Mouse (Mus musculus): ENCODE results near the gene Lin52. TPM values are rescaled to one million over a fixed set of nuclear protein-coding genes. Genes with fewer than 3 reads are reported as not detected.

The Lin52 gene
- polyA plus RNA-seq, 1 experiment, result 24.5 TPM

DNA sequence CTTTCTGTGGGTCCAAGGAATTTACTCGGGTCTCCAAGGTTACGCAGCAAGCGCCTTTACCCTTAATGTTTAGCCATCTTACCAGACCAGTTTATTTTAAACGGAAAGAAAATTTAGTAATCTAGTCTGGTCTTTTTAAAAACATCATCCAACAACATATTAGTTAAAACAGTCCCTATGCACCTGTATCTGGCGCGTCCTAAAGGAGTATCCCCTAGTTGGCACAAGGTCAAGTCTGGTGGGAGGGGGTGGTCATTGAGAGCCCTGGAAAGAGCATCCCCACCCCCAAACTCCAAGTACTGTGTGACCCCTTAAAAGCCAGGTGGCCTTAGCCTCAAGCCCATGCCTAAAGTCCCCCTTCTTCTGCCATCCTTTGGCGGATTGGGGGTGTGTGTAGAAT is 121.9 kb downstream of the Lin52 start:
- Histone ChIP-seq H3K36me3 (ENCODE audit: control insufficient read depth, insufficient read depth, low read length) (no peaks in the 10 kb centered on the region), H3K27ac (ENCODE audit: control insufficient read depth, insufficient read depth, low read length) (no peak overlapping the region), H3K4me3 (ENCODE audit: control insufficient read depth, insufficient read depth, low read length) (no peak overlapping the region), H3K4me1 (replicated peaks; ENCODE audit: control insufficient read depth, insufficient read depth, low read length) (peaks cover 30% of the 10 kb centered on the region), H3K27me3 (ENCODE audit: control insufficient read depth, insufficient read depth, low read length) (peaks cover 23% of the 10 kb centered on the region)
- no peak for DNase-seq
- WGBS, result 46% methylated on average over 7 of the region's 7 CpGs
- TF ChIP-seq CTCF (IDR thresholded peaks at IDR 0.05; ENCODE audit: borderline replicate concordance, control insufficient read depth, extremely low read depth, insufficient read depth, low read length, poor library complexity) (no peak), POLR2A (IDR thresholded peaks at IDR 0.05; ENCODE audit: control insufficient read depth, extremely low read depth, insufficient read depth, low read length, poor library complexity) (no peak)

DNA sequence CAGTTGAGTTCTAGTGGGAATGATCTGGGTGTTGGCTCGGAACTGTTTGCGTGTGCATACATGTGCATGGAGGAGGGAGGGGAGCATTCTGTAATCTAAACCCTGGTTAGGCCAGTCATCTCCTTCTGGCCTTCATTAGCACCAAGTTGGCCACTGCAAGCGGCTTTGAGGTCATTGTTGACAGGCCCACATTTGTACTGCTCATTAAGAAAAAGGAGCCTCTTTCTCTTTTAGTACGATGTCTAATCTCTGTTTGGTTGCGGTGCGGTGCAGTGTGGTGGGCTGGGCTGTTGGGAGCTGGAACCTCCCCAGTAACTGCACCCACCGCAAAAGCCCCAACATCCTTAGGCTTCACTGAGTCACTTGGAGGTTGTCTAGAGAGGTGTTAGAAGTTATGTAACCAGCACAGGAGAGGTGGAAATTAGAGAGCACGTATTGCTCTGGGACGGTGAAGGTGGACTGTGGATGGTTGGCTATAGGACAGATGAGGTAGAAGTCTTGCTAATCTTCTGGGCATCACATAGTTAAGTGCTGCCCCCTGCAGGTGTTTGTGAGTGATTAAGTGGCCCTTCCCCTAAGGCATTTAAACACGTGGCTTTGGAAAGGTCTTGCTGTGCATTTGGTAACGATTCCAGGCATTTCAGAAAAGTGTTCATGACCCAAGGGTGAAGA is 126.7 kb downstream of the Lin52 start:
- TF ChIP-seq CTCF (IDR thresholded peaks at IDR 0.05; ENCODE audit: borderline replicate concordance, control insufficient read depth, extremely low read depth, insufficient read depth, low read length, poor library complexity) (no peak), POLR2A (IDR thresholded peaks at IDR 0.05; ENCODE audit: control insufficient read depth, extremely low read depth, insufficient read depth, low read length, poor library complexity) (no peak)
- H3K27me3 ChIP-seq (ENCODE audit: control insufficient read depth, insufficient read depth, low read length), result no peaks in the 10 kb centered on the region; the same call in 1 of the 2 replicates
- peaks cover 7% of the 10 kb centered on the region for H3K4me1 ChIP-seq (replicated peaks; ENCODE audit: control insufficient read depth, insufficient read depth, low read length)
- no peak overlapping the region for H3K4me3 ChIP-seq (ENCODE audit: control insufficient read depth, insufficient read depth, low read length)
- H3K27ac ChIP-seq (ENCODE audit: control insufficient read depth, insufficient read depth, low read length), result no peak overlapping the region
- H3K36me3 ChIP-seq (ENCODE audit: control insufficient read depth, insufficient read depth, low read length), result no peaks in the 10 kb centered on the region
- 77% methylated on average over 11 of the region's 11 CpGs for WGBS
- DNase-seq, result no peak

DNA sequence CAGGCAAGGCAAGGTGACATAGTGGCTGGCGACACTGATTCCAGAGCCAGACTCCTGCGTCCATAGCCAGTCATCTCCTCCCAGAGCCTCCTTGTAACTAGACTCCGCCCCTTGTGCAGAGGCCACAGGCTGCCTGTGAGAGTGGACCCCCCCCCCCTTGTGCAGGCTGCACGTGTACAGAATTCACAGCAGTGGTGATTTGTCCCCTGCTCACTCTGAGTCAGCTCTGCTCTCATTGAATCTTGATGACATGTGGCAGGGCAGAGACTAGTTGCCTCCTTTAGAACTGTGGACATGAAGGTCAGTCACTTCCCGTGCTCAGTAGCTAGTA is 127.2 kb downstream of the Lin52 start:
- no peak overlapping the region for H3K4me3 ChIP-seq (ENCODE audit: control insufficient read depth, insufficient read depth, low read length)
- H3K27me3 ChIP-seq (ENCODE audit: control insufficient read depth, insufficient read depth, low read length), result no peaks in the 10 kb centered on the region; the same call in 1 of the 2 replicates

GRCm38 (mm10) chr12:84581285-84581684 is 130.1 kb downstream of the Lin52 start:
- Histone ChIP-seq H3K27me3 (ENCODE audit: control insufficient read depth, insufficient read depth, low read length) (no peaks in the 10 kb centered on the region; the same call in 1 of the 2 replicates), H3K36me3 (ENCODE audit: control insufficient read depth, insufficient read depth, low read length) (no peaks in the 10 kb centered on the region), H3K4me1 (replicated peaks; ENCODE audit: control insufficient read depth, insufficient read depth, low read length) (no peaks in the 10 kb centered on the region), H3K27ac (ENCODE audit: control insufficient read depth, insufficient read depth, low read length) (no peak overlapping the region), H3K4me3 (ENCODE audit: control insufficient read depth, insufficient read depth, low read length) (no peak overlapping the region)
- TF ChIP-seq CTCF (IDR thresholded peaks at IDR 0.05; ENCODE audit: borderline replicate concordance, control insufficient read depth, extremely low read depth, insufficient read depth, low read length, poor library complexity), result no peak
- TF ChIP-seq POLR2A (IDR thresholded peaks at IDR 0.05; ENCODE audit: control insufficient read depth, extremely low read depth, insufficient read depth, low read length, poor library complexity), result no peak
- 94% methylated on average over 2 of the region's 2 CpGs for WGBS
- no peak for DNase-seq

More for the DNA sequence above, 127.2 kb downstream of the Lin52 start:
- Histone ChIP-seq H3K4me1 (replicated peaks; ENCODE audit: control insufficient read depth, insufficient read depth, low read length) (peaks cover 5% of the 10 kb centered on the region), H3K27ac (ENCODE audit: control insufficient read depth, insufficient read depth, low read length) (no peak overlapping the region), H3K36me3 (ENCODE audit: control insufficient read depth, insufficient read depth, low read length) (no peaks in the 10 kb centered on the region)
- no peak for DNase-seq
- no peak for TF ChIP-seq POLR2A (IDR thresholded peaks at IDR 0.05; ENCODE audit: control insufficient read depth, extremely low read depth, insufficient read depth, low read length, poor library complexity)
- TF ChIP-seq CTCF (IDR thresholded peaks at IDR 0.05; ENCODE audit: borderline replicate concordance, control insufficient read depth, extremely low read depth, insufficient read depth, low read length, poor library complexity), result no peak
- WGBS, result 62% methylated on average over 5 of the region's 5 CpGs

DNA sequence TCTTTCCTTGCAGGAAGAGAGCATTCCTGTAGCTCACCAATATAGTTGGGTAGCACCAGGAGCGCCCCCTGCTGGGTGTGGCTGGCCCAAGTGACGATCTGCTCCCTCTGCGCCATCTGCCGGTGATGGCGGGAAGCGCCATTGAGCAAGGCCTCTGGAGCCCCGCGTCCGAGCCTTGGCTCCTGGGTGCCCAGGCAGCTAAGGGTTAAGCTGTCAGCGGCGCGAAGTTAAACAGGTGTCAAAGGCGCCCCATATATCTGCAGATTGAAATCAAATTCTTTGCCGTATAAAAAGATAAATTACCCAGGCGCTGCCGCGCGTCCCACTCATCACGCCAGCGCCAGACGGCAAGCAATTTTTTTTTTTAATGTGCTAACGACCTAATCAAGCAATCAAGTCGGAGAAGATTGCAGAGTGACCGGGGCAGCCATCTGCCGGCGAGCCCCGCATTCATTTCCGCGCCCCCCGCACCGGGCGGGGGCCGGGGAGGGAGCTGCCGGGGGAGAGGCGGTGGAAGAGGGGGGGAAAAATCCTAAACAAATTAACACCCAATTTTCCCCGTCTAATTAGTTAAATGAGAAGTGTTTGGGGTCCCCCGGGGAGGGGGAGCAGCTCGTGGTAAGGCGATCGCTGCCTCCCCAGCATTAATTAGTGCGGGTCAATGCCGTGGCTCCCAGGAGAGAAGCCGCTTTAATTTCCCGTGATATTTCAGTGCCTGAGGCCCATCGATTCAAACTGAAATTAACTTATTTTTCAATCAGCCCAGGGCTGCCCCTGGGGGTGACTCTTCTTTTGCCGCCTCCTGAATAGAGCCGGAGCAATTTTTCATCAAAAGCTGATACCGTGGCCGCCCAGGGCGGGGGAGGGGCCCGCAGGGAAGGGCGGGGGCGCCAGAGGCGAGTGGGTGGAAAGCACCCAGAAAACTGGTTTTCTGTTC is 138.9 kb downstream of the Lin52 start:
- 2% methylated on average over 54 of the region's 54 CpGs for WGBS

More for the DNA sequence above, 138.9 kb downstream of the Lin52 start:
- Histone ChIP-seq H3K4me3 (ENCODE audit: control insufficient read depth, insufficient read depth, low read length) (peak overlapping the region; percentile 18), H3K36me3 (ENCODE audit: control insufficient read depth, insufficient read depth, low read length) (no peaks in the 10 kb centered on the region), H3K27ac (ENCODE audit: control insufficient read depth, insufficient read depth, low read length) (no peak overlapping the region), H3K27me3 (ENCODE audit: control insufficient read depth, insufficient read depth, low read length) (no peaks in the 10 kb centered on the region), H3K4me1 (replicated peaks; ENCODE audit: control insufficient read depth, insufficient read depth, low read length) (peaks cover 5% of the 10 kb centered on the region)
- TF ChIP-seq POLR2A (IDR thresholded peaks at IDR 0.05; ENCODE audit: control insufficient read depth, extremely low read depth, insufficient read depth, low read length, poor library complexity), result no peak
- peak; percentile 100 for TF ChIP-seq CTCF (IDR thresholded peaks at IDR 0.05; ENCODE audit: borderline replicate concordance, control insufficient read depth, extremely low read depth, insufficient read depth, low read length, poor library complexity)
- DNase-seq, result peak; percentile 92

Other genes starting within 250 kb of the Lin52 start
- 26.1 and 30.9 TPM in 2 replicates for gene Elmsan1, start 232.5 kb upstream of the Lin52 start, polyA plus RNA-seq (2012; rRNA removed)
- 7.4 and 8.1 TPM in 2 replicates for gene Ptgr2, start 166.2 kb upstream of the Lin52 start, polyA plus RNA-seq (2012; rRNA removed)
- 59.1 and 59.5 TPM in 2 replicates for gene Zfp410, start 134.6 kb upstream of the Lin52 start, polyA plus RNA-seq (2012; rRNA removed)
- gene Coq6, start 89.8 kb upstream of the Lin52 start, polyA plus RNA-seq (2012; rRNA removed), result 63.3 and 70.5 TPM in 2 replicates
- gene Fam161b, start 89.6 kb upstream of the Lin52 start, polyA plus RNA-seq (2012; rRNA removed), result 0.94 and 1.2 TPM in 2 replicates
- 24.6 and 24.8 TPM in 2 replicates for gene Entpd5, start 42.4 kb upstream of the Lin52 start, polyA plus RNA-seq (2012; rRNA removed)
- gene Bbof1, start 42.4 kb upstream of the Lin52 start, polyA plus RNA-seq (2012; rRNA removed), result 0.42 and 0.73 TPM in 2 replicates
- 7.1 and 7.6 TPM in 2 replicates for gene Rnf113a2, start 34.2 kb upstream of the Lin52 start, polyA plus RNA-seq (2012; rRNA removed)
- 10.9 and 13.2 TPM in 2 replicates for gene Aldh6a1, start 418 bp upstream of the Lin52 start, polyA plus RNA-seq (2012; rRNA removed)
- 0.70 and 0.74 TPM in 2 replicates for gene Vsx2, start 118.3 kb downstream of the Lin52 start, polyA plus RNA-seq (2012; rRNA removed)
- gene Abcd4, start 166.0 kb downstream of the Lin52 start, polyA plus RNA-seq (2012; rRNA removed), result 35.6 and 39.0 TPM in 2 replicates
- 0.15 and 0.16 TPM in 2 replicates for gene Vrtn, start 189.6 kb downstream of the Lin52 start, polyA plus RNA-seq (2012; rRNA removed)
- 0.47 and 0.69 TPM in 2 replicates for gene Syndig1l, start 247.4 kb downstream of the Lin52 start, polyA plus RNA-seq (2012; rRNA removed)